Mouse (Mus musculus): ENCODE measurements around the gene Lrrc25. TPM values are rescaled to one million over a fixed set of nuclear protein-coding genes. Genes with fewer than 3 reads are reported as not detected.
A peak's percentile ranks its signal among the peaks of the same experiment; 100 is the strongest.

Lrrc25 gene
- total RNA-seq, 1 experiment, result 0.13 TPM

DNA sequence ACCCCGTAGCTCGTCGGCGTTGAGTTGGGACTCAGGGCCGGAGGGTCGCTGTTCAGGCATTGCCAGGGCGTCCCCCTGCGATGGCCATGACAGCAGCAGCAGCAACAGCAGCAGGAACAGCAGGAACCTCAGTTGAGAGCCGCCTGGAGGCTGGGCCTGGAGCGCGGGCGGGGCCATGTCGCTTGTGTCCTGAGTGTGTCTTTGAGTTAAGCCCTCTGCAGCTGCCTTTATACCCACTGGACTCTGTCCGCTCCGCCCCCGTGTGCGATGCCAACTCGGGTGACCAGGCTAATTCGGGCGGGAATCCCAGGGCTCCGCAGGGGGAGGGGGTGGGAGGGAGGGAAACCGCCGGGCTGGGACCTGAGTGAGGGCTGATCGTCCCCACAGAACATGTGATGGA, 15.5 kb downstream of the Lrrc25 start:
- in situ Hi-C loops (cut with MboI; ENCODE audit: low sequenced_read_pairs in 2 of 2, unreplicated experiment in 2 of 2), result no loop called here
- DNase-seq (ENCODE audit: low read depth, low spot score), result no peak
- Histone ChIP-seq H3K27ac (ENCODE audit: insufficient read depth, low read depth, low read length, poor library complexity, severe bottlenecking) (peak overlapping the region; percentile 77; the same call in 1 of the 2 replicates), H3K9me3 (ENCODE audit: control insufficient read depth, insufficient read depth, low read depth, low read length) (no peaks in the 10 kb centered on the region), H3K36me3 (ENCODE audit: control insufficient read depth, insufficient read depth, low read length, poor library complexity, severe bottlenecking) (no peaks in the 10 kb centered on the region; the same call in 1 of the 2 replicates), H3K4me3 (ENCODE audit: insufficient read depth in 1 of 2, low read depth in 1 of 2, low read length in 2 of 2, poor library complexity in 1 of 2, severe bottlenecking in 1 of 2) (peak overlapping the region; percentile 61 to 62), H3K9ac (ENCODE audit: insufficient read depth, low read depth, low read length, poor library complexity, severe bottlenecking) (peak overlapping the region; percentile 70), H3K4me1 (ENCODE audit: control insufficient read depth in 2 of 2, insufficient read depth in 2 of 2, low read length in 2 of 2, poor library complexity in 1 of 2) (peaks cover 0 to 14% of the 10 kb centered on the region in 2 experiments; a peak in 2 of 4 replicates)
- TF ChIP-seq MAFK (IDR thresholded peaks at IDR 0.05; ENCODE audit: insufficient read depth, low read depth, low read length), result no peak
- TF ChIP-seq ZC3H11A (IDR thresholded peaks at IDR 0.05; ENCODE audit: borderline replicate concordance, low read depth, low read length), result no peak
- TF ChIP-seq HCFC1 (IDR thresholded peaks at IDR 0.05; ENCODE audit: borderline replicate concordance, insufficient read depth, low read length), result no peak
- TF ChIP-seq ZNF384 (IDR thresholded peaks at IDR 0.05; ENCODE audit: low read depth, low read length), result no peak
- no peak for TF ChIP-seq CHD2 (IDR thresholded peaks at IDR 0.05; ENCODE audit: low read depth, low read length)

- no peak for DNase-seq (ENCODE audit: low read depth, low spot score)
- Histone ChIP-seq H3K4me1 (ENCODE audit: control insufficient read depth in 2 of 2, insufficient read depth in 2 of 2, low read length in 2 of 2, poor library complexity in 1 of 2) (peaks cover under 1 to 19% of the 10 kb centered on the region in 2 experiments; a peak in 2 of 4 replicates), H3K4me3 (ENCODE audit: insufficient read depth in 1 of 2, low read depth in 1 of 2, low read length in 2 of 2, poor library complexity in 1 of 2, severe bottlenecking in 1 of 2) (peak within 1 kb of the TSS; percentile 61 to 62), H3K36me3 (ENCODE audit: control insufficient read depth, insufficient read depth, low read length, poor library complexity, severe bottlenecking) (no peaks in the 10 kb centered on the region; the same call in 1 of the 2 replicates), H3K9ac (ENCODE audit: insufficient read depth, low read depth, low read length, poor library complexity, severe bottlenecking) (peak within 1 kb of the TSS; percentile 70), H3K27ac (ENCODE audit: insufficient read depth, low read depth, low read length, poor library complexity, severe bottlenecking) (peak within 1 kb of the TSS; percentile 77; the same call in 1 of the 2 replicates), H3K9me3 (ENCODE audit: control insufficient read depth, insufficient read depth, low read depth, low read length) (no peaks in the 10 kb centered on the region)
- in situ Hi-C loops (cut with MboI; ENCODE audit: low sequenced_read_pairs in 2 of 2, unreplicated experiment in 2 of 2), result no loop called here
- TF ChIP-seq ZC3H11A (IDR thresholded peaks at IDR 0.05; ENCODE audit: borderline replicate concordance, low read depth, low read length), result no peak
- no peak for TF ChIP-seq CHD2 (IDR thresholded peaks at IDR 0.05; ENCODE audit: low read depth, low read length)
- no peak for TF ChIP-seq HCFC1 (IDR thresholded peaks at IDR 0.05; ENCODE audit: borderline replicate concordance, insufficient read depth, low read length)
Observed at GRCm38 (mm10) chr8:70632346-70632892, 16.5 kb downstream of the Lrrc25 start, which contains the start of gene Gdf15. Gdf15 (minus strand) TSS chr8:70632456.

DNA sequence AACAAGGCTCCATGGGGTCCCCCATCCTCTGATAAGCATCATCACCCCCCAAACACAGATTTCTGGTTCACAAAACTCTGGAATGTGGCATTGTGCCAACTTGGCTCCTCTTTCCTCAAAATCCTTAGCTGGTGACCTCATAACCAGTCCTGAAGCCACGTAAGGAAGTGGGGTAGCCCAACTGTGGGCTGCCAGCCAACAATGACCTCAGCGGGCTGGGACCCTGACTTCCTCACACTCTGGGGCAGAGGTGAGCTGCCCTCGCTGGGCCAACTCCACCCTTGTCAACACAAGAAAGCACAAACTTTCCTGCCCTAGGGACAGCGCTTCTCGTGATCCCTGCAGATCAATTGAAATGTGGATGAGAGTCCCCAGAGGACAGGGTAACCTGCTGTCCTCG, 18.1 kb downstream of the Lrrc25 start:
- H3K27ac ChIP-seq (ENCODE audit: insufficient read depth, low read depth, low read length, poor library complexity, severe bottlenecking), result no peak overlapping the region
- in situ Hi-C loops (cut with MboI; ENCODE audit: low sequenced_read_pairs in 2 of 2, unreplicated experiment in 2 of 2), result no loop called here
- H3K9ac ChIP-seq (ENCODE audit: insufficient read depth, low read depth, low read length, poor library complexity, severe bottlenecking), result no peak overlapping the region
- TF ChIP-seq MAFK (IDR thresholded peaks at IDR 0.05; ENCODE audit: insufficient read depth, low read depth, low read length) (no peak), CHD2 (IDR thresholded peaks at IDR 0.05; ENCODE audit: low read depth, low read length) (no peak), ZC3H11A (IDR thresholded peaks at IDR 0.05; ENCODE audit: borderline replicate concordance, low read depth, low read length) (no peak), HCFC1 (IDR thresholded peaks at IDR 0.05; ENCODE audit: borderline replicate concordance, insufficient read depth, low read length) (no peak), ZNF384 (IDR thresholded peaks at IDR 0.05; ENCODE audit: low read depth, low read length) (no peak)
- no peak for DNase-seq (ENCODE audit: low read depth, low spot score)
- H3K4me1 ChIP-seq (ENCODE audit: control insufficient read depth in 2 of 2, insufficient read depth in 2 of 2, low read length in 2 of 2, poor library complexity in 1 of 2), result peaks cover 12 to 25% of the 10 kb centered on the region in 2 experiments
- no peaks in the 10 kb centered on the region for H3K9me3 ChIP-seq (ENCODE audit: control insufficient read depth, insufficient read depth, low read depth, low read length)
- no peaks in the 10 kb centered on the region; the same call in 1 of the 2 replicates for H3K36me3 ChIP-seq (ENCODE audit: control insufficient read depth, insufficient read depth, low read length, poor library complexity, severe bottlenecking)
- H3K4me3 ChIP-seq (ENCODE audit: insufficient read depth in 1 of 2, low read depth in 1 of 2, low read length in 2 of 2, poor library complexity in 1 of 2, severe bottlenecking in 1 of 2), result no peak overlapping the region

DNA sequence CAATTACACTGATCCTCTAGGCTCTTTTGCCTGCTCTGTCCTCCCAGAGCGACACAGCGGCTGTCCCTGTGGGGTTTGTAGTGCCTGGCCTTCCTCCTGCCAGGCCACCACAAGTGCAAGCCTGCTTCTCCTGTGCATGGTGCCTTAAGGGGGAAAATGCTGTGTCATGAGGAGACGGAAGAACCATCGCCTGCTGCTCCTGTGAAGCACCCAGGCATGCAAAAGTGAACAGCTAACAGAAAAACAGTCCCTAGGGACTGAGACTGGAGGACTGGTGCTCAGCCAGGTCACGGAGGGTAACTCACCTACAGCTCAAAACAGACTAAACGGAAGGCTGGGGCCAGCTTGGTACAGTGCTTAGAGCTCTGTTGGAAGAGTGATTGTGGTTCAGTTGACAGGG, 19.6 kb downstream of the Lrrc25 start:
- DNase-seq (ENCODE audit: low read depth, low spot score), result no peak
- Histone ChIP-seq H3K9me3 (ENCODE audit: control insufficient read depth, insufficient read depth, low read depth, low read length) (no peaks in the 10 kb centered on the region), H3K27ac (ENCODE audit: insufficient read depth, low read depth, low read length, poor library complexity, severe bottlenecking) (no peak overlapping the region; the same call in 1 of the 2 replicates), H3K9ac (ENCODE audit: insufficient read depth, low read depth, low read length, poor library complexity, severe bottlenecking) (no peak overlapping the region), H3K4me1 (ENCODE audit: control insufficient read depth in 2 of 2, insufficient read depth in 2 of 2, low read length in 2 of 2, poor library complexity in 1 of 2) (peaks cover 13 to 27% of the 10 kb centered on the region in 2 experiments), H3K4me3 (ENCODE audit: insufficient read depth in 1 of 2, low read depth in 1 of 2, low read length in 2 of 2, poor library complexity in 1 of 2, severe bottlenecking in 1 of 2) (no peak overlapping the region), H3K36me3 (ENCODE audit: control insufficient read depth, insufficient read depth, low read length, poor library complexity, severe bottlenecking) (no peaks in the 10 kb centered on the region)
- in situ Hi-C loops (cut with MboI; ENCODE audit: low sequenced_read_pairs in 2 of 2, unreplicated experiment in 2 of 2), result no loop called here
- no peak for TF ChIP-seq ZC3H11A (IDR thresholded peaks at IDR 0.05; ENCODE audit: borderline replicate concordance, low read depth, low read length)

- no peak overlapping the region for H3K4me3 ChIP-seq (ENCODE audit: insufficient read depth in 1 of 2, low read depth in 1 of 2, low read length in 2 of 2, poor library complexity in 1 of 2, severe bottlenecking in 1 of 2)
- in situ Hi-C loops (cut with MboI; ENCODE audit: low sequenced_read_pairs in 2 of 2, unreplicated experiment in 2 of 2), result no loop called here
- H3K27ac ChIP-seq (ENCODE audit: insufficient read depth, low read depth, low read length, poor library complexity, severe bottlenecking), result no peak overlapping the region
- DNase-seq (ENCODE audit: low read depth, low spot score), result no peak
- H3K9me3 ChIP-seq (ENCODE audit: control insufficient read depth, insufficient read depth, low read depth, low read length), result no peaks in the 10 kb centered on the region
- TF ChIP-seq CHD2 (IDR thresholded peaks at IDR 0.05; ENCODE audit: low read depth, low read length) (no peak), MAFK (IDR thresholded peaks at IDR 0.05; ENCODE audit: insufficient read depth, low read depth, low read length) (no peak), ZC3H11A (IDR thresholded peaks at IDR 0.05; ENCODE audit: borderline replicate concordance, low read depth, low read length) (no peak), ZNF384 (IDR thresholded peaks at IDR 0.05; ENCODE audit: low read depth, low read length) (no peak), HCFC1 (IDR thresholded peaks at IDR 0.05; ENCODE audit: borderline replicate concordance, insufficient read depth, low read length) (no peak)
- H3K36me3 ChIP-seq (ENCODE audit: control insufficient read depth, insufficient read depth, low read length, poor library complexity, severe bottlenecking), result no peaks in the 10 kb centered on the region
- H3K9ac ChIP-seq (ENCODE audit: insufficient read depth, low read depth, low read length, poor library complexity, severe bottlenecking), result no peak overlapping the region
- H3K4me1 ChIP-seq (ENCODE audit: control insufficient read depth in 2 of 2, insufficient read depth in 2 of 2, low read length in 2 of 2, poor library complexity in 1 of 2), result peaks cover 13 to 25% of the 10 kb centered on the region in 2 experiments
Observed at GRCm38 (mm10) chr8:70636838-70637237, 20.9 kb downstream of the Lrrc25 start.

Data from ES-E14 (cell line).